Comparison of ENCODE assay signal across 8 mouse cellular contexts in genomic region chr2:165868522-165869175, GRCm38 (mm10). TPM values are rescaled to one million over a fixed set of nuclear protein-coding genes. Genes with fewer than 3 reads are reported as not detected.
A peak's percentile ranks its signal among the peaks of the same experiment; 100 is the strongest.
DNase-seq lines count a peak whose midpoint lies in the region; ATAC-seq lines count a peak whose summit lies in the region.

No protein-coding gene starts in this region.

- ATAC-seq in granulocyte monocyte progenitor cell, adult 5-6 weeks (replicated peaks; ENCODE audit: poor library complexity, severe bottlenecking), result peak; percentile 42; the same call in 1 of the 2 replicates
- no peak for ATAC-seq in CD4-positive, CD25-positive, alpha-beta regulatory T cell, adult 4 months

- peak; percentile 67 for DNase-seq in cerebellum, adult 9-10 months
- DNase-seq in cerebellum, adult 8-10 months, result no peak
- peak; percentile 42 to 64 for DNase-seq in kidney, adult 8-10 months
- peak; percentile 81 for DNase-seq in lung, postnatal 25 days (ENCODE audit: low spot score)
- DNase-seq in right cerebral cortex, adult 2 months (ENCODE audit: low spot score in 2 of 2), result no peak
- no peak for DNase-seq in right cerebral cortex, postnatal 14 days

RNA-seq across cellular contexts. Expression of gene Zmynd8, which starts 30.2 kb away (rescaled TPM):
- 53.0 and 58.3 TPM in 2 replicates for total RNA-seq in granulocyte monocyte progenitor cell, adult 5-6 weeks (2014; fragmentation: Nextera tagmentation)
- 32.2 and 33.7 TPM in 2 replicates for total RNA-seq in granulocyte monocyte progenitor cell, adult 5-6 weeks (2017)
- polyA plus RNA-seq in CD4-positive, CD25-positive, alpha-beta regulatory T cell, adult 4 months (2017; shearing (Covaris generic)), result 10 to 100 TPM; 66.6 to 75.4 TPM

Comparison
In these comparisons a context has a peak if more than half of its experiments do, and no peak if none do; other contexts are left out.
1. DNase-seq: peak in cerebellum, adult 9-10 months (single experiment), kidney, adult 8-10 months (2 of 2) and lung, postnatal 25 days (single experiment); none in cerebellum, adult 8-10 months (single experiment), right cerebral cortex, adult 2 months (0 of 2) and right cerebral cortex, postnatal 14 days (single experiment).